Mouse (Mus musculus) intestine, embryonic 16.5 days (tissue): Measurements from ENCODE around the gene Zwint. TPM values are rescaled to one million over a fixed set of nuclear protein-coding genes. Genes with fewer than 3 reads are reported as not detected.

Experiments
- ATAC-seq: fragments of 200-750 bp; cut with Nextera tagmentation; 2 replicates; pipeline ENCODE4 v1.8.0; 2017; ENCODE audit warnings: moderate TSS enrichment, moderate library complexity
- H3K27ac ChIP-seq: fragments of 300-500 bp; sonication (generic); 2 replicates; pipeline ENCODE4 v1.5.1; 2014; ENCODE audit warnings: mild to moderate bottlenecking, low read length
- H3K27me3 ChIP-seq: fragments of 300-500 bp; sonication (generic); replicated peaks from 2 replicates; pipeline ENCODE4 v1.6.1; 2014; ENCODE audit warnings: low read length, control low read depth, mixed read lengths; ENCODE audit not compliant: control insufficient read depth, insufficient read depth
- H3K36me3 ChIP-seq: fragments of 300-500 bp; sonication (generic); 2 replicates; pipeline ENCODE4 v1.6.1; 2014; ENCODE audit warnings: low read length, control low read depth; ENCODE audit not compliant: control insufficient read depth, insufficient read depth
- H3K4me1 ChIP-seq: fragments of 300-500 bp; sonication (generic); 2 replicates; pipeline ENCODE4 v1.6.1; 2014; ENCODE audit warnings: low read length, control low read depth, mixed read lengths; ENCODE audit not compliant: control insufficient read depth, insufficient read depth
- H3K4me2 ChIP-seq: fragments of 300-500 bp; sonication (generic); 2 replicates; pipeline ENCODE4 v1.6.1; 2014; ENCODE audit warnings: low read depth, low read length, control low read depth
- H3K4me3 ChIP-seq: fragments of 300-500 bp; sonication (generic); 2 replicates; pipeline ENCODE4 v1.5.1; 2014; ENCODE audit warnings: mild to moderate bottlenecking, low read length
- H3K9ac ChIP-seq: fragments of 300-500 bp; sonication (generic); 2 replicates; pipeline ENCODE4 v1.6.1; 2014; ENCODE audit warnings: low read depth, low read length
- H3K9me3 ChIP-seq: fragments of 300-500 bp; sonication (generic); 2 replicates; pipeline ENCODE4 v1.6.1; 2016; ENCODE audit warnings: low read length, control low read depth; ENCODE audit not compliant: control insufficient read depth
- WGBS: fragments of 180-500 bp; shearing (Covaris S2); extraction: QIAGEN DNeasy Blood & Tissue Kit; methylation state at CpG from one replicate; pipeline ENCODE4 v1.1.7; 2014; 5-methylcytosine and 5-hydroxymethylcytosine counted together
- polyA plus RNA-seq: library from polyadenylated mRNA; unstranded; fragments of >200 nt; fragmentation: Nextera tagmentation; extraction: Ambion mirVana; gene quantifications from 2 replicates; pipeline ENCODE4 v1.2.1, GENCODE M21; 2015

Gene Zwint
- 169 and 190 TPM in 2 replicates for polyA plus RNA-seq

DNA sequence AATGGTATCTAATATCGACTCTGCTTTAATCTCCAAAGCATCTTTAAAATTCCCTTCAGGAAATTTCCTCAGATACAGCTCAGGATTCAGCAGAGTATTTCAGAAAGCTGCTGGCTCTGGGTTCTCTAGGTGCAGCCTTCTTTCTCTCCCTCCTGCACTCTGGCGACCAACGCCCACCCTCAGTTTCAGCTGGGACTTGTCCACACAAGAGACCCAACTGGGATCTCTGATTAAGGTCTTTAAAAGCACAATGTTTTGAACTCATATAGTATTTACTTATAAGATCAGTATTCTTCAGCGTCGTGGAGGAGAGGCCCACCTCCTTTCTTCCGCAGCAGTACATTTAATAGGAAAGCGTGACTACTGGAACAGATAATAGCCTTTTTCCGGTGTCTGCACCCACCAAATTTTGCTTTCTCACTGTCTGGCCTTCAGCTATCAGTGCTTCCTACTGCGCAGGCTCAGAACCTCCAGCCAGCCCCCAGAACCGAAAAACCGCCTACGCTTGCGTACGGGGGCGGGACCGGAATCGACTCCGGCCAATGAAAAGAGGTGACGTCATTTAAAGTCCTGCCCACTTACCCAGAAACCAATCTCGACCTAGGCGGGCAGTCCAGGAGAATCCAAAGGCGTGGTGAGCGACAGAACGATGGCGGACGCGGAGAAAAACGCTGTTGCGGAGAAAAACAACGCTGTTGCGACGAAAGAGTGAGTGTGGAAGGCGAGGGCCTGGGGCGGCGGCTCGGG lies at the start of gene Zwint:
Zwint (plus strand) TSS at position 576 of the 747 bp plus-strand sequence.
- peak; percentile 99 for ATAC-seq
- H3K4me3 ChIP-seq = peak within 1 kb of the TSS; percentile 72
- H3K9ac ChIP-seq = peak within 1 kb of the TSS; percentile 80
- H3K36me3 ChIP-seq = peaks cover 10% of the 10 kb centered on the region; the same call in 1 of the 2 replicates
- H3K4me2 ChIP-seq = peak within 1 kb of the TSS; percentile 62
- WGBS = 2% methylated on average over 36 of the region's 36 CpGs
- H3K4me1 ChIP-seq = peaks cover 9% of the 10 kb centered on the region
- H3K9me3 ChIP-seq = no peaks in the 10 kb centered on the region
- peak within 1 kb of the TSS; percentile 81 for H3K27ac ChIP-seq
- no peaks in the 10 kb centered on the region for H3K27me3 ChIP-seq

DNA sequence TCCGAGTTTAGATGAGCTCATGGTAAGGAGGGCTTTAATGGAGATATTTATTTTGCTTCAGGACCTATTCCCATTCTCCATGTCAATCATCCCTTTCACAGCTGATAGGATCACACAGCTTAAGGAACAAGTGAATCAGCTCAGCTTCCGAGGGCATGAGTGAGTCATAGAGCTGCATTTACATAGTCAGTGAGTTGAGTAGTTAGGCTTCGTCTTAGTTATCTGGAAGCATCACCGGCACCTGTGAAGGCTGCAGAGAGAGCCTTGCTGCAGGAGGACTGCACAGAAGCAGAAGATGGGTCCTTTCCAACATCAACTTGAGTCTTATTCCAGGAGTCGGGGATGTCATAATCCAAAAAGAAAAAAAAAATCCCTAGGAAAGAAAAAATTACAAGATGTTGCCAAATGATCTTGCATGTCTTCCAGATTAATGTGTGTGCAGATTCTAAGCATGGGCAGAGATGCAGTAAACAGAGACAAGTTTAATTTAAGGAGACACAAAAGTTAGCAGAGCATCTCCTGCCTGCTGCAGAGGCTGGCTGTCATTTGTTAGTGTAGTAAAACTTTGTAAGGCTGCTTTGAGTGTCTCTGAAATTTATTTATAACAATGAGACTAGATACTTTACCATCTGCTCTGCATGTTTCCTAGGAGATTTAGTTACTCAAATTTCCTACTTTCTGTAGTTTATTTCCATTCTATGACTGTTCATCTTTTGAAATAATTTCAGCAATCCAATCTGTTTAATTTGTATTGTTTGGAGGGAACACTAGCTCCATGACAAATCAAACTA lies 41.3 kb upstream of the Zwint start:
- Histone ChIP-seq H3K9me3 (no peaks in the 10 kb centered on the region), H3K4me3 (no peak overlapping the region), H3K27ac (no peak overlapping the region), H3K27me3 (no peaks in the 10 kb centered on the region), H3K4me1 (no peaks in the 10 kb centered on the region), H3K4me2 (no peak overlapping the region), H3K9ac (no peak overlapping the region), H3K36me3 (no peaks in the 10 kb centered on the region)
- 77% methylated on average over 5 of the region's 5 CpGs for WGBS
- ATAC-seq = no peak

DNA sequence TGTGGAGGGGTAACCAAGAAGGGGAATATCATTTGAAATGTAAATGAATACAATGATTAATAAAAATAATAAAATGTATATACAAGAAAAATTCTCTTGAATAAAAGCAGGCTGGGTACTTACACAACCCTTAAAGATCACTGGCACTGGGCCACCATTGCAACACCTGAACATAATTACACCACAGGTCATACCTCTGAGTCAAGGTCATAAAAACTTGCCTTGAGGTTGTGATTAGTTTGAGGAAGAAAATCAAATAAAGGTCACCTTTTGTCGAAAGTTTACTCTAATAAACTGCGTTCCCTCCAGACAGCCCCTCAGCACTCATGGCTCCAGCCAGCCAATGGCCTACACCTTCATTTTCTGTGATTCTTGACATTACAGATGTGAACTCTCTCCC lies 38.5 kb upstream of the Zwint start:
- no peak overlapping the region for H3K4me3 ChIP-seq
- H3K4me2 ChIP-seq = no peak overlapping the region
- H3K36me3 ChIP-seq = no peaks in the 10 kb centered on the region
- H3K4me1 ChIP-seq = no peaks in the 10 kb centered on the region
- H3K9ac ChIP-seq = no peak overlapping the region
- H3K27ac ChIP-seq = no peak overlapping the region
- no peaks in the 10 kb centered on the region for H3K27me3 ChIP-seq
- ATAC-seq = no peak
- 57% methylated on average over 2 of the region's 2 CpGs for WGBS
- no peaks in the 10 kb centered on the region for H3K9me3 ChIP-seq

DNA sequence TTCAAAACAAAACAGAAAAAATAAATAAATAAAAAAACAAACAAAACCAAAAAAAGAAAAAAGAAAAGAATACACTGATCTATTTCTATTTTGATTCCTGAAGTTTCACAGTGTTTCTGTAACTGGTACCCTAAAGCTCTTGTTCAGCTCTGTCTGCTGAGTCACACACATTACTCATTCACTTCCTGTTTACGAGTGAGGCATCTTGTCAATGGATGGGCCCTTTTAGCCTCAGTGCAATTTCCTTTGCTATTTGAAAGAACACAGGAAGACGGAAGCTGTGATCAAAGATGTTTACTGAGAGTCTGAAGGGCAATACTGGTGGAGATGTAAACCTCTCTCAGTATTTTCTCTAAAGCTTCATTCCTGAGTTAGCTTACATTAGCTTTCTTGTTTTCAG lies 34.1 kb upstream of the Zwint start:
- Histone ChIP-seq H3K4me2 (no peak overlapping the region), H3K4me1 (no peaks in the 10 kb centered on the region), H3K4me3 (no peak overlapping the region), H3K9ac (no peak overlapping the region), H3K27ac (no peak overlapping the region), H3K36me3 (no peaks in the 10 kb centered on the region), H3K9me3 (no peaks in the 10 kb centered on the region), H3K27me3 (no peaks in the 10 kb centered on the region)
- no peak for ATAC-seq
- 42% methylated on average over 2 of the region's 2 CpGs for WGBS

DNA sequence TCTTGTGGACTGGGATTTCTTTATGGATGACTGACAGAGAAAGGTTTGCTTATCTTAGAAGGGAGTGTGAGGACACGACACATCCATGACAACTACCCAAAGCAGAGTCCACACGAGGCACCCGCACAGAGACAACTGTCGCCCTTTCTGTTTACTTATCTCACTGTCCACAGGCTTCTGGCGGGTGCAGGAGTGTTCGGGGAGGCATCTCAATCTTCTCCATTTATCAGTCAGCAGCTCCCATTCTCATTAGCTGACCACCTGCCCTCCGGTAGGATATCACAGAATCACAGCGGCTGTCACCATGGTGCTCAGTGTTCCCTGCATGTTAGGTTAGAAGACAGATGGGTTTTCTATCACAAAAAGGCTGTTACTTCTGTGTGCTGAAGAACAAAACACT lies 31.1 kb upstream of the Zwint start:
- no peak overlapping the region for H3K27ac ChIP-seq
- WGBS = 51% methylated on average over 8 of the region's 8 CpGs
- no peak for ATAC-seq
- no peak overlapping the region for H3K4me2 ChIP-seq
- no peaks in the 10 kb centered on the region for H3K9me3 ChIP-seq
- no peak overlapping the region for H3K4me3 ChIP-seq
- H3K27me3 ChIP-seq = no peaks in the 10 kb centered on the region
- no peaks in the 10 kb centered on the region for H3K36me3 ChIP-seq
- no peak overlapping the region for H3K9ac ChIP-seq
- H3K4me1 ChIP-seq = no peaks in the 10 kb centered on the region

DNA sequence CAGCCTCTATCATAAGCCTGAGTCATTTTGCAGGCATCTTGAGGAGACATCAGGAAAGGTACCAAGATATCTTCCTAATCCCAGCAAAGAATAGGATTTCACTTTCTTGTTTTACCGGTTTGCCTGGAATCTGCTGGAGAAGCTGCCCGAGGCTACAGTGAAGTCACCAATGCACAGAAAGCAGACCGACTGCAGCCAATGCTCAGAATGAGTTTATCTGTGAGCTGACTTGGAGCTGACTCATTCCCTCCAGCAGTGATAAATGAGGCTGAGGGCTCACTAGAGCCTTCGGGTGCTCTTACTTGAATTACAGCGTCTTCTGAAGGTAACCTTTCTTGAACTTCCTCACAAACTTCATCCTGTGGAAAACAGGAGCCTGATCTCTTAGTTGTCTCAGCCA lies 20.5 kb upstream of the Zwint start:
- no peak overlapping the region for H3K9ac ChIP-seq
- ATAC-seq = peak; percentile 46; the same call in 1 of the 2 replicates
- H3K4me1 ChIP-seq = no peaks in the 10 kb centered on the region
- no peaks in the 10 kb centered on the region for H3K27me3 ChIP-seq
- no peaks in the 10 kb centered on the region for H3K36me3 ChIP-seq
- no peaks in the 10 kb centered on the region for H3K9me3 ChIP-seq
- no peak overlapping the region for H3K27ac ChIP-seq
- 19% methylated on average over 5 of the region's 5 CpGs for WGBS
- no peak overlapping the region for H3K4me2 ChIP-seq
- no peak overlapping the region for H3K4me3 ChIP-seq

DNA sequence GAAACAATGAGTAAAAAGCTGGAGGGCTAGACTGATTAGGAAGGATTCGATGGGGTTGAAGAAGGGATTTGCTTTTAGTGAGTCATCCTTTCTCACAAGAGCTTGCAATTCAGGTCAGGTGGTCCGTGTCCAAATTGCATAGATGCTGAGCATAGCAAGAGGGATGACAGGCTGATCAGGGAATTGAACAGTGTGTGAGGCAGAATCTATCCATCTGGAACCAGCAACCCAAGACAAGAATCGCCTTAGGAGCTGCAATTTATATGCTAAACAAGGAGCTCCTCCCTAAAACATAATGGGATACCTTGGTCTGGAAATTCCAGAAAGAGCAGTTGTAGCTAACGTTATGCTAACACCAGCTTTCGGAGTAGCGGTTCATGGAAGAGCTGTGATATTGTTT lies 3.8 kb upstream of the Zwint start:
- Histone ChIP-seq H3K4me1 (peaks cover 4% of the 10 kb centered on the region), H3K36me3 (no peaks in the 10 kb centered on the region), H3K27ac (no peak overlapping the region), H3K4me2 (no peak overlapping the region), H3K27me3 (no peaks in the 10 kb centered on the region), H3K9ac (no peak overlapping the region), H3K4me3 (no peak overlapping the region), H3K9me3 (no peaks in the 10 kb centered on the region)
- no peak for ATAC-seq
- WGBS = 67% methylated on average over 6 of the region's 6 CpGs

DNA sequence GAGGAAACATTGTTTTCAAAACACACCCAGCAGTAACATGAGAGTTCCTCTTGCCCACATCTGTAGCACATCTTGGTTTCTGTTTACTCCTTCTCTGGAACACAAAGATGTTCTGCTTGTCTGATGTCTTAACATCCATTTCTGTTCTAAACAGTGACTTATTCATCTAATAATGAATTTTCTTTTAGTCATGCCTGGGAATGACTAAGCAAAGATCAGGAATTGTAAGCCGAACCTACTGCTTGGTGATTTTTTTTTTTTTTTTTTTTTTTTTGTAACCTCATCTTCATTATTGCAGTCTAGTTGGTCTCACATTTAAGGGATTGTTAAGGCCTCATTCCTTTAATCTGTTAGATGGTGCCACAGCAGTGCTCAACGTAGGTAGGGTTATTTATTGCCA lies 848 bp upstream of the Zwint start:
- Histone ChIP-seq H3K27me3 (no peaks in the 10 kb centered on the region), H3K4me3 (peak overlapping the region; percentile 36; the same call in 1 of the 2 replicates), H3K27ac (peak overlapping the region; percentile 79; the same call in 1 of the 2 replicates), H3K4me1 (peaks cover 9% of the 10 kb centered on the region), H3K9me3 (no peaks in the 10 kb centered on the region), H3K36me3 (0 out of 2 replicates have a peak, but pooled peaks cover 6% of the 10 kb centered on the region), H3K4me2 (peak overlapping the region; percentile 57), H3K9ac (no peak overlapping the region)
- ATAC-seq = no peak
- WGBS = 69% methylated on average over 2 of the region's 2 CpGs

DNA sequence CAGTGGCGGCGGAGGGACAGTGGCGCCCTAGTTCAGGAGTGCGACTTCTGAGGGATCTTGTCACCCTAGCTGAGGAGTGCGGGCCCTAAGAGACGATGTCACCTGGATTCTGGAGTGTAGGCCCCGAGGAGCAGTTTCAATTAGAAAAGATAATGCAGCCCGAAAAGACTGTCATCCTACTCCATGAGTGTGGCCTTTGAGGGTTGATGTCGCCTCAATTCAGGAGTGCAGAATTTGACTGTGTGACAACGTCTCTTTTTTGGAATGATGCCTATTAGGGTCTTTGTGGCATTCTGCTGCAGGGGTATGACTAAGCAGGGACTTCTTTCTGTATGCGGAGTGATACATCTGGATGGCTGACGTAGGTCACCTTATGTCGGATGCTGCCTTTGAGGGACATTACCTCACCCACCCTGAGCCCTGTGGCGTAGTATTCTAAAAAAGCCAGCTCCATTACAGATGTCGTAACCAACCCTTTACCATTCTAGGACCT lies 418 bp downstream of the Zwint start:
- peaks cover 9% of the 10 kb centered on the region for H3K4me1 ChIP-seq
- peak overlapping the region; percentile 62 for H3K4me2 ChIP-seq
- H3K27ac ChIP-seq = peak overlapping the region; percentile 81
- peaks cover 10% of the 10 kb centered on the region; the same call in 1 of the 2 replicates for H3K36me3 ChIP-seq
- peak overlapping the region; percentile 72 for H3K4me3 ChIP-seq
- no peaks in the 10 kb centered on the region for H3K9me3 ChIP-seq
- peak; percentile 76 for ATAC-seq
- peak overlapping the region; percentile 80 for H3K9ac ChIP-seq
- no peaks in the 10 kb centered on the region for H3K27me3 ChIP-seq
- WGBS = under 1% methylated on average over 15 of the region's 15 CpGs
